ENCODE assay signal across 8 mouse cellular contexts in genomic region chr14:122190941-122191510, GRCm38 (mm10). TPM values are rescaled to one million over a fixed set of nuclear protein-coding genes. Genes with fewer than 3 reads are reported as not detected.
DNase-seq lines count a peak whose midpoint lies in the region; ATAC-seq and TF ChIP-seq lines count a peak whose summit lies in the region.

No protein-coding gene starts in this region.

- no peak overlapping the region for H3K4me3 ChIP-seq in CH12.LX (replicated peaks in 1 of 3; ENCODE audit: low read depth in 2 of 3, low read length in 2 of 3, poor library complexity in 1 of 3)
- H3K4me3 ChIP-seq in lung, adult 2 months (replicated peaks; ENCODE audit: extremely low read depth, low read depth, low read length): no peak overlapping the region

- no peak overlapping the region for H3K27ac ChIP-seq in CH12.LX (ENCODE audit: insufficient read depth, low read depth)

- peaks cover 0 to 3% of the 10 kb centered on the region in 2 experiments for H3K36me3 ChIP-seq in CH12.LX (replicated peaks in 1 of 2; ENCODE audit: control insufficient read depth in 1 of 2, insufficient read depth in 1 of 2, low read length in 1 of 2)

- H3K9ac ChIP-seq in CH12.LX (ENCODE audit: insufficient read depth, low read depth): no peak overlapping the region

- in situ Hi-C loops in CH12.LX (cut with MboI; ENCODE audit: low pct_ligation_motif_present, low pct_unique_long_range_greater_than_20kb, low sequenced_read_pairs): no loop called here

- peaks cover 2% of the 10 kb centered on the region for H3K9me3 ChIP-seq in CH12.LX (replicated peaks; ENCODE audit: low read length)

- H3K27me3 ChIP-seq in CH12.LX (replicated peaks): no peaks in the 10 kb centered on the region

- no peak overlapping the region for H3K4me2 ChIP-seq in CH12.LX (ENCODE audit: insufficient read depth, low read depth, poor library complexity, severe bottlenecking)

- dilution Hi-C loops in CH12.LX (cut with MboI; ENCODE audit: extremely low pct_ligation_motif_present, extremely low pct_unique_long_range_greater_than_20kb, low sequenced_read_pairs): no loop called here

- no peaks in the 10 kb centered on the region for H3K79me2 ChIP-seq in CH12.LX (replicated peaks; ENCODE audit: control insufficient read depth, extremely low read depth, insufficient read depth, poor library complexity, severe bottlenecking)

- peak; percentile 78 for DNase-seq in CH12.LX (ENCODE audit: extremely low read depth)
- peak; percentile 61 for DNase-seq in adrenal gland, adult 2 months
- DNase-seq in embryo, embryonic 11.5 days (ENCODE audit: low read depth, low spot score): peak; percentile 56
- DNase-seq in heart, postnatal 10 days: peak; percentile 67 to 77
- DNase-seq in kidney, postnatal 25 days: peak; percentile 57 to 83
- DNase-seq in lung, adult 2 months: peak; percentile 27
- DNase-seq in thymus, postnatal 10 days (ENCODE audit: low spot score in 2 of 2): peak; percentile 29 to 72

- WGBS in lung, adult 2 months: 14% methylated on average over 7 of the region's 7 CpGs

- ATAC-seq in neutrophil, adult 5-6 weeks (ENCODE audit: extremely low read depth, insufficient number of reproducible peaks, low FRiP score, poor library complexity, severe bottlenecking): peak; percentile 72

- intact Hi-C loops in heart, postnatal 10 days (cut with DNase I): no loop called here

- TF ChIP-seq POLR2A in CH12.LX (IDR thresholded peaks at IDR 0.05; ENCODE audit: low read depth, low read length): no peak
- TF ChIP-seq POLR2A in lung, adult 2 months (IDR thresholded peaks at IDR 0.05; ENCODE audit: borderline replicate concordance, extremely low read depth, low read depth, low read length): no peak

- peaks cover 2 to 29% of the 10 kb centered on the region in 2 experiments; a peak in 2 of 4 replicates for H3K4me1 ChIP-seq in CH12.LX (ENCODE audit: control insufficient read depth in 1 of 2, insufficient read depth in 2 of 2)
- no peaks in the 10 kb centered on the region for H3K4me1 ChIP-seq in lung, adult 2 months (ENCODE audit: control insufficient read depth, insufficient read depth, low read length)

- TF ChIP-seq RAD21 in CH12.LX (IDR thresholded peaks at IDR 0.05; ENCODE audit: low read depth, low read length): peak; percentile 89

- peak; percentile 86 to 92 for TF ChIP-seq CTCF in CH12.LX (conservative IDR thresholded peaks at IDR 0.05 in 1 of 2, IDR thresholded peaks at IDR 0.05 in 1 of 2; ENCODE audit: low read depth in 2 of 2, low read length in 2 of 2)
- peak; percentile 83 for TF ChIP-seq CTCF in lung, adult 2 months (IDR thresholded peaks at IDR 0.05; ENCODE audit: insufficient read depth, low read length)

- TF ChIP-seq EP300 in CH12.LX (IDR thresholded peaks at IDR 0.05; ENCODE audit: low read length): no peak

TF ChIP-seq in CH12.LX, 34 proteins besides CTCF, POLR2A, EP300 and RAD21:
- TF ChIP-seq MYC (IDR thresholded peaks at IDR 0.05; ENCODE audit: low read depth, low read length) (no peak), SMC3 (IDR thresholded peaks at IDR 0.05; ENCODE audit: low read depth, low read length) (peak; percentile 68), ZNF384 (IDR thresholded peaks at IDR 0.05; ENCODE audit: low read depth, low read length) (peak; percentile 19; the same call in 1 of the 2 replicates), NELFE (IDR thresholded peaks at IDR 0.05; ENCODE audit: low read depth, low read length) (no peak), TBP (conservative IDR thresholded peaks at IDR 0.05; ENCODE audit: low read depth, low read length) (no peak), GABPA (IDR thresholded peaks at IDR 0.05; ENCODE audit: insufficient replicate concordance, low read depth, low read length) (no peak)

RNA-seq across cellular contexts. Expression of gene Clybl, which starts 9.5 kb away (rescaled TPM):
- total RNA-seq in CH12.LX (2012; rRNA removed): 9.1 and 16.5 TPM in 2 replicates
- 15.8 and 18.7 TPM in 2 replicates for total RNA-seq in CH12.LX (2014; rRNA removed)
- polyA plus RNA-seq in CH12.LX (2012; ENCODE audit: insufficient read length, low read depth): 25.7 and 29.4 TPM in 2 replicates
- 100 to 1,000 TPM in 1 of 2 experiments, 10 to 100 TPM in 1; 96.5 to 104 TPM for total RNA-seq in adrenal gland, adult 2 months (2021)
- polyA plus RNA-seq in adrenal gland, adult 2 months (2012; rRNA removed): 4.4 and 5.3 TPM in 2 replicates
- total RNA-seq in heart, postnatal 10 days (2021): 100 to 1,000 TPM; 103 TPM
- polyA plus RNA-seq in lung, adult 2 months (2012; rRNA removed): 3.5 and 5.8 TPM in 2 replicates
- total RNA-seq in neutrophil, adult 5-6 weeks (2017): 1.5 and 2.1 TPM in 2 replicates

Comparison
In these comparisons a context has a peak if more than half of its experiments do, and no peak if none do; other contexts are left out.
1. DNase-seq: peak in every context shown above with its lines; median percentile 78 in CH12.LX; 72 in heart, postnatal 10 days; 70 in kidney, postnatal 25 days; 61 in adrenal gland, adult 2 months; 56 in embryo, embryonic 11.5 days; 50 in thymus, postnatal 10 days; 27 in lung, adult 2 months.
2. RNA of gene Clybl, which starts 9.5 kb away (total RNA-seq): 96.5 to 104 TPM in adrenal gland, adult 2 months and 103 TPM in heart, postnatal 10 days; 9.1 to 18.7 TPM in CH12.LX and 1.5 to 2.1 TPM in neutrophil, adult 5-6 weeks; every median in the first group is over 4 times any median in the second.